Mouse (Mus musculus): ENCODE data around the gene Ppp1r35.
A peak's percentile ranks its signal among the peaks of the same experiment; 100 is the strongest.

Gene Ppp1r35

GRCm38 (mm10) chr5:137782776-137783522 lies 4.3 kb downstream of the Ppp1r35 start:
- DNase-seq (ENCODE audit: low spot score in 2 of 2) = no peak

- no peak for DNase-seq (ENCODE audit: low spot score in 2 of 2)
These were observed 5.4 kb downstream of the Ppp1r35 start for GRCm38 (mm10) chr5:137783901-137784540.

GRCm38 (mm10) chr5:137784546-137784945 lies 5.9 kb downstream of the Ppp1r35 start:
- DNase-seq (ENCODE audit: low spot score in 2 of 2) = no peak

GRCm38 (mm10) chr5:137785164-137786031 lies 6.7 kb downstream of the Ppp1r35 start:
- DNase-seq (ENCODE audit: low spot score in 2 of 2) = no peak

DNA sequence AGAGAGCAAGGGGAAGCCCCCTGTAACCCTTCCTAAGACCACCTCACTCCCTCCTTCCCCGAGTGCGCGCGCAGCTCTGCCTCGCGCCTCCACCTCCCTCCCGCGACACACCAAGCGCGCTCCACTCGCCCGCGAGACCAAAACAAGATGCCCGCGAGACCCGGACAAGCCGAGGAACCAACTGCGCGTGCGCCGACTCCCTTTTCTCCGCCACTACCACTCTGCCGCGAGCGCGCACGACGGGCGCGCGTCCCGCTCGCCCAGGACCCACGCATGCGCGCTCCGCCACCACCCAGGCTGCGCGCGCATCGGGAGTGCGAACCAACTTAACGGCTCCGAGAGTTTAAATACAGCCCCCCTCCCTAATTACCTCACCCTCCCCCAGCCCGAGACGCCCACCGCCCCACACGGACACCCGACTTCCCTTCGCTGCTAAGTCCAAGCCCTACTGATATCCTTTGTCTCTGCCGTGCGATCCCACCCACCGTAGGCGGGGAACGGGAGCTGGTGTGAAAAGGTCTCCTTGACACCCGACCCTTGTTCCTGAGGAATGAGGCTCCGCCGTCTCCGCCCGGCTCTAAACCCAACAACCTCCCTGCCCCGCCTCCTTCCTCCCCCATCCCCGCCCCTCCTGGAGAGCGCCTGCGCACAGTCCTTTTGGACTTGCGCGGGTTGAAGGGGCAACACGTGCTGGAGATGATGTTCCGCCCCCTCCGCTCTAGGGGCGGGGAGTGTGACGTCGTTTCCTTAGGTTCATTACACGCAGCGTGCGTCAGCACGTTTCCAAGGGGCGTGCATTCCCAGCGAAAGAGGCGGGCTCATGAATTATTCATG lies 7.7 kb downstream of the Ppp1r35 start:
- DNase-seq (ENCODE audit: low spot score in 2 of 2) = peak; percentile 93 to 97

DNA sequence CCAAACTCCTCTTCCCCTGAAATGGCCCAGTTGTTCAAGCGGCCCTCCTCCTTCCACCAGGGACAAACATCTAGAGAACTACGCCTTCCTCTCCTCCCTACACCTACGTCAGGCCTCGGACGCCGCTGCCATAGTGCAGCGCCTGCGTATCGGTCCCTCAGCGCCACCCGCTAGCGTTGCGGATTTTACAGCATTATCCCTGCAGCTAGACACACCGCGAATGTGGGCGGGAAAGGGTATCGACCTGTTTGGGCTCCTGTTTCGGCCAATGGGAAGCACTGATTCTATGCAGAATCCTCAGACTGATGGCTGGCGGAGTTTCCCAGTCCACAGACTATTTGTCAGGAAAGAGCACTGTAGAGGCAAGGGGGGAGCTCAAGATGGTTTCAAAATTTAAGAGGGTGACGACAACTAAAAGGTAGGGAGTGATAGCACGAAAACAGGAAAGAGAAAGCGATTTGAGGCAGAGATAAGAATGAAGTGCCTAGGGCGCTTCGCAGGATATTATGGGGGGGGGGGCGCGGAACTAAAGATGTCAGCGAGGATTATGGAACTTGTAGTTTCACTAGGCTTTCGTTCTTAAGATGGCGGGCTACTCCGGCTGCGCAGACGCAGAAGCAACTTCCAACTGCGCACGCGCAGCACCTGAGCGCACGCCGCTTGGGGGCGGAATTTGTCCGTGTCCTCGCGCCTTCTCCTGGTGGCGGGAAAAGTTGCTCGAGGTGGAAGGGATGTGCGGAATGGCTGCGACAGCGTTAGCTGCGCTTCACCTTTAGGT lies 8.7 kb downstream of the Ppp1r35 start, which contains the start of the genes Mepce and Zcwpw1:
Gene Mepce (minus strand): TSS at position 505 of the 778 bp plus-strand sequence.
Gene Zcwpw1 (plus strand): TSS at position 648 of the 778 bp plus-strand sequence.
- peak; percentile 93 to 96 for DNase-seq (ENCODE audit: low spot score in 2 of 2)

DNA sequence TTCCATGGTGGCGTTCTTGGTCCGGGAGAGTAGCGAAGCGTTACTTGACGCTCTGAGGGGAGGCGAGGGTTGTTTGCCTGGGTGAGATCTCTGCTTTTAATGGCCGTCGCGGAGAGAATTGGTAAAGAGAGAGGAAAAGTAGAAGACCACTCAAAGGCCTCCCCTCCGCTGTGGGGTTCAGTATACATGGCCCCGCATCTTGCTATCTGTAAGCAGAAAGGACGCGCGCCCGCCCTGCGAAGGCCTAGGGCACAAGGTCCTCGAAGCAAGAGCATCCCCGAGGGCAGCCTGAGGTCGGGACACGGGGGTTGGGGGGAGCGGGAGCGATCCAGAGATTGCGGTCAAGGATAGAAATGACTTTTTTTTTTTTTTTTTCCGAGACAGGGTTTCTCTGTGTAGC lies 9.5 kb downstream of the Ppp1r35 start:
- DNase-seq (ENCODE audit: low spot score in 2 of 2) = no peak

DNA sequence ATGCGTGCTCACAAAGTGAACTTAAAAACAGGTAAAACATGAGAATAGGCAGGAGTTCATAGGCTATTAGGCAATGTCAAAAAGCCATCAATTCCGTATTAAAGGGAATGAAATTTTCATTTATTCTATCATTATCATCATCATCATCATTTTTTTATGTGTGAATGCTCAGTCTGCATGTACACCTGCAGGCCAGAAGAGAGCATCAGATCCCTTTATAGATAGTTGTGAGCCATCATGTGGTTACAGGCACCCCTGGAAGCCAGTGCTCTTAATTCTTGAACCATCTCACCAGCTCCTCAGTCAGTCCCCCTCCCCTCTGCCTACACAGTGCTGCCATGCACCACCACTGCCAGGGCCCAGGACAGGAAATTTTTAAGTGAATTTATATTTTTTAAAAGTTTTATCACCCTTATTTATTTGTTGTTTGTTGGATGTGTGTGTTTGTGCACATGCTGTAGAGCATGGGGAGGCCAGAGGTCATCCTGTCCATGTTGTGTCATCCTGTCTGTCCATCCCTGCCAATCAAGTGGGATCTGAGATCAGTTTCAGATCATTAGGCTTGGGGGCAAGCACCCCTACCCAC lies 10.4 kb downstream of the Ppp1r35 start:
- DNase-seq (ENCODE audit: low spot score in 2 of 2) = no peak

DNA sequence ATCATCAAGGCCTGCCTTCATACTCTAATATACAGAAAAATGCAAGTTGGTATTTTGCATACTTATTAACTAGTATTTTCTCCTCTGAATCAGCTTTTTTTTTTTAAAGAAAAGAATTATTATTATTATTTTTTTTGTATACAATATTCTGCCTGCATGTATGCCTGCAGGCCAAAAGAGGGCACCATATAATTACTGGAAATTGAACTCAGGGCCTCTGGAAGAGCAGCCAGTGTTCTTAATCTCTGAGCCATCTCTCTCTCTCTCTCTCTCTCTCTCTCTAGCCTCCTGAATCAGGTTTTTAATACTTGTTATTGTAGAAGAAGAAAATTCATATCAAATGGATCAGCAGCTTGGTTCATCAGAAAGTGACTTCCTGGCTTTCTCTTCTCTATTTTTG lies 12.9 kb downstream of the Ppp1r35 start:
- no peak for DNase-seq (ENCODE audit: low spot score in 2 of 2)

DNA sequence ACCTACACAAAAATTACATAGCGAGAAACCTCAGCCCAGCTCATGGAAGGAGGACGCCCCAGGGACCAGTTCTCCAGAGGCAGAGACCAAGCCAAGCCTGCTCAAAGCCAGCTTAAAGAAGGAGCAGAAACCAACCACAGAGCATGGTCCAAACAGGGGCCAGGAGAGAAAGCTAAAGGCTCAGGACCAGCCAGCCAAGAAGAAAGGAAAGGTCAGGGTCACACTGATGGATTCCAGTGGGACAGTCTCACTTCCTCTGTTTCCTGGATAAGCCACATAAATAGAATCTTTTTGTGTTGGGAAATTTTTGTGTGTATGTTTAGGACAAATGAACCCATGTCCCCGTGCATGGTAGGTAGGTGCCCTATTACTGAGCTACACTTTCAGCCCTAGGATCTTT lies 18.0 kb downstream of the Ppp1r35 start:
- DNase-seq (ENCODE audit: low spot score in 2 of 2) = no peak

DNA sequence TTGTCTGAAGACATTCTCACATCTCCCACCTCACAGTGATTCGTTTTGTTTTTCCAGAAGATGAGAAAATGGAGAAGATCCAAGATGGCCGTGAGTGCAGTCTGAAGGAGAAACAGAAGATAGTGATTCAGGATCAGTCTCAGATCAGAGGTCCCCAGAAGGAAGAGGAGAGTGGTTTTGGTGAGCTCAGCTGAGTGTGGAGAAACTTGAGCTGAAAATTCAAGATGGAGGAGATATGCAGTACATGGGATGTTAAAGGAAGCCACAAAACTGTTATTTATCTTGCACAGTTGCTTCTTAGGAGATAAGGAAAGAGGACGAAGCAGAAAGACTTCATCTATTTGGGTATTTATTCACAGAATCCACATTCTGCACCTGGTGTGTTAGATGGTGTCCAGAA lies 22.3 kb downstream of the Ppp1r35 start:
- no peak for DNase-seq (ENCODE audit: low spot score in 2 of 2)

- DNase-seq (ENCODE audit: low spot score in 2 of 2) = no peak
These were observed 27.5 kb downstream of the Ppp1r35 start for GRCm38 (mm10) chr5:137806158-137806557.

DNA sequence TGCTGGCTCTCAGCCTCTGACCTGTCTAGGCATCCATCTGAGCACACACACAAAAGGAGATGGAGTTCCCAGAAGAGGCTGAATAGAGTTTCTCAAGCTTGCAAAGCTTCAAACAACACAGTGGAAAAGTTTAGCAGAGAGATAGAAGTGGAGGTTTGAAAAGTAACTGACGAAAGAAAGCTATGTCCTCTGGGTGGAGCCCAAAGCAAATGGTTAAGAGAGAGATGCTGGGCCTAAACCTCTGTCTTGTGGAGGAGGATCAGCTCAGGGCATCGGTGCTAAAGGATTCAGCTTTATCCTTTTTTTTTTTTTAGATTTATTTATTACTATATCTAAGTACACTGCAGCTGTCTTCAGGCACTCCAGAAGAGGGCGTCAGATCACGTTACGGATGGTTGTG lies 29.7 kb downstream of the Ppp1r35 start:
- DNase-seq (ENCODE audit: low spot score in 2 of 2) = no peak

GRCm38 (mm10) chr5:137817466-137818222 lies 39.0 kb downstream of the Ppp1r35 start:
- DNase-seq (ENCODE audit: low spot score in 2 of 2) = no peak

GRCm38 (mm10) chr5:137822126-137822525 lies 43.5 kb downstream of the Ppp1r35 start:
- DNase-seq (ENCODE audit: low spot score in 2 of 2) = no peak

DNA sequence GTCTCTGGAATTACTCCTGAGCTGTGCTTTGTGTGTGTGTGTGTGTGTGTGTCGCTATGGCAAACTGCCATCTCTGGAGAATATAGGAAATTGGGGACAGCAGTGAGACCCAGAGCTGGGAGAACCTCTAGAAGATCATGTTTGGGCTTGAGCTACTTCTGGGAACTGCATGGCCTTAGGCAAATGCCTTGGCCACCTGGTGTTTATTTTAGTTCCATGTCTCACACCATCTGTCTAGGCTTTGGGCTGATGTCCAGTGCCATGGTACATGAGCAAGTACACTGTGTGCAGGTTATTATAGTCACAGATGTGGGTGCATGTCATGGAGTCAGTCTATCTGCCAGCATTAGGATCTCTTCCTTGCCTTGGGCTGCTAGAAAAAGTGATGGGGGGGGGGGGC lies 44.0 kb downstream of the Ppp1r35 start:
- DNase-seq (ENCODE audit: low spot score in 2 of 2) = no peak

GRCm38 (mm10) chr5:137823455-137824045 lies 44.9 kb downstream of the Ppp1r35 start:
- DNase-seq (ENCODE audit: low spot score in 2 of 2) = no peak

DNA sequence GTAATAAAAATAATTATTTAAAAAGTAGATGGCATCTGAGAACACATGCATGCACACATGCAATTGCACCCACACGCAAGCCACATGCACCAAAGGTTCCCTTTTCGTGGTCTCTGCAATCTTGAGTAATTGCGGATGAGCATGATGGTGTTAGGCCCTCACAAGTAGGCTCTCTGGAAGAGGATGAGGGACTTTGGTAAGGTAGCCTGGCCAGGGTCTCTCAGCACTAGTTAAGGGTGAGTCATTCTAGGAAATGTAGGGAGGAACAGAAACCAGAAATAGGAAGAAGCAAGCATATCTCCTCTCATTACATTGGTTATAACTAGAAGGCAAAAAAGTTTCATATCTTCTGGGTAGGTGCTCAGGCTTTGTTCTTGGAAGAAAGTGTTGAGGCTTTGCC lies 46.4 kb downstream of the Ppp1r35 start:
- no peak for DNase-seq (ENCODE audit: low spot score in 2 of 2)

DNA sequence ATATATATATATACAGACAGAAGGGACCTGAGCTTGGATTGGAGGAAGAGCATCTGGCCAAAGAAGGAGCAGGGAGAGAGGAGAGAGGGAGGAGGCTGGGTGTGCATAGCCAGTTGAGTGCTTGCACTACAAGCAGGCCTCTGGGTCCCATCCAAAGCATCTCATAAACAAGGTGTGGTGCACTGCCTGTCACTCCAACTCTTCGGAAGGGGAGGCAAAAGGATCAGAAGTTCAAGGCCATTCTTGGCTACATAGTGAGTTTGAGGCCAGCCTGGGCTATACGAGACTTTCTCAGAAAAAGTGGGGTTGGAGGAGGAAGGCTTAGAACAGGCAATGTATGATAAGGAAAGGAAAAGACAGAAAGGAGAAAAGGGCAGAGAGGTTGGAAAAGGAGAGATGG lies 47.3 kb downstream of the Ppp1r35 start:
- DNase-seq (ENCODE audit: low spot score in 2 of 2) = no peak

Measured in urinary bladder, adult 18-20 months (tissue).